Mouse (Mus musculus) liver, adult 2 months (tissue): Measurements from ENCODE around the gene Scn3b.

Experiments
- CTCF ChIP-seq: fragments of 200-500 bp; IDR thresholded peaks from 2 replicates; pipeline ENCODE4 v1.5.1; 2011; ENCODE audit warnings: low read depth, low read length, control low read depth
- POLR2A ChIP-seq: fragments of 200-500 bp; IDR thresholded peaks from 2 replicates; pipeline ENCODE4 v1.6.1; 2011; ENCODE audit warnings: low read length, control low read depth; ENCODE audit not compliant: insufficient read depth; ENCODE audit errors: extremely low read depth

DNA sequence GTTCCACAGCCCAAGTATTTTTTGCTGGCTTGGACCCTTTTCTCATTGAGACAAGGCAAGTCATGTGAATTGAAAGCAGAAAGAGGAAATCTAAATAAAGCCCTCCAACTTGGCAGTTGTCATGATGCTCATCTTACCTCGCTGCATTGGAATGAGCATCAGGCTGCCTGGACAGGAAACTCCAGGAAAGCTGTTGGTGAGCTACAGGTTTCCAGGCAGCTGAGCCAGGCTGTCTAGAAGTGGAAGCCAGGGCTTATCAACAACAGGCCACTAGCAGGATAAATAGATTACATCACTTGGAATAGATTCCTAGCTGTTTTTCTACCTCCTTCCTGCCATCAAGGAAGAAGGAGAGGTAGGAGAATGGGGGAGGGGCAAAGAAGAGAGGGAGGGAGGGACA lies 19.9 kb upstream of the Scn3b start:
- TF ChIP-seq POLR2A (no peak), CTCF (no peak)
